Mouse (Mus musculus) embryonic facial prominence, embryonic 13.5 days (tissue): ENCODE results near the gene Crebzf. TPM values are rescaled to one million over a fixed set of nuclear protein-coding genes. Genes with fewer than 3 reads are reported as not detected.

ENCODE experiments used
- ATAC-seq: fragments of 200-750 bp; cut with Nextera tagmentation; 2 replicates; pipeline ENCODE4 v1.8.0; 2017; ENCODE audit warnings: low read depth; ENCODE audit not compliant: insufficient number of reproducible peaks, insufficient read depth, low FRiP score, low TSS enrichment
- H3K27ac ChIP-seq: fragments of 300-500 bp; sonication (generic); 2 replicates; pipeline ENCODE4 v1.5.1; 2015; ENCODE audit warnings: moderate library complexity, mild to moderate bottlenecking, inconsistent platforms
- H3K27me3 ChIP-seq: fragments of 300-500 bp; sonication (generic); 2 replicates; pipeline ENCODE4 v1.6.1; 2015; ENCODE audit warnings: mild to moderate bottlenecking, inconsistent platforms
- H3K36me3 ChIP-seq: fragments of 300-500 bp; sonication (generic); 2 replicates; pipeline ENCODE4 v1.6.1; 2015; ENCODE audit warnings: mild to moderate bottlenecking, inconsistent platforms
- H3K4me1 ChIP-seq: fragments of 300-500 bp; sonication (generic); 2 replicates; pipeline ENCODE4 v1.6.1; 2015; ENCODE audit warnings: inconsistent platforms
- H3K4me2 ChIP-seq: fragments of 300-500 bp; sonication (generic); 2 replicates; pipeline ENCODE4 v1.6.1; 2015; ENCODE audit warnings: moderate library complexity, mild to moderate bottlenecking, inconsistent platforms
- H3K4me3 ChIP-seq: fragments of 300-500 bp; sonication (generic); 2 replicates; pipeline ENCODE4 v1.5.1; 2015; ENCODE audit warnings: mild to moderate bottlenecking, inconsistent platforms
- H3K9ac ChIP-seq: fragments of 300-500 bp; sonication (generic); 2 replicates; pipeline ENCODE4 v1.6.1; 2015; ENCODE audit warnings: mild to moderate bottlenecking, inconsistent platforms
- H3K9me3 ChIP-seq: fragments of 300-500 bp; sonication (generic); 2 replicates; pipeline ENCODE4 v1.6.1; 2016; ENCODE audit warnings: inconsistent platforms
- WGBS: fragments of 180-500 bp; shearing (Covaris S2); methylation state at CpG from one replicate; pipeline ENCODE4 v1.1.7; 2015; ENCODE audit warnings: mixed read lengths; 5-methylcytosine and 5-hydroxymethylcytosine counted together
- polyA plus RNA-seq: library from polyadenylated mRNA; unstranded; fragments of >200 nt; fragmentation: Nextera tagmentation; extraction: Ambion mirVana; gene quantifications from 2 replicates; pipeline ENCODE4 v1.2.1, GENCODE M21; 2015

The Crebzf gene
- polyA plus RNA-seq, 1 experiment from 2014 or later, result 42.8 TPM

- ATAC-seq, result no peak
- H3K36me3 ChIP-seq, result peaks cover 5% of the 10 kb centered on the region; the same call in 1 of the 2 replicates
- peak overlapping the region; percentile 100 for H3K9ac ChIP-seq
- no peaks in the 10 kb centered on the region for H3K9me3 ChIP-seq
- 0% methylated on average over 6 of the region's 6 CpGs for WGBS
- peak overlapping the region; percentile 99 for H3K4me3 ChIP-seq
- H3K4me1 ChIP-seq, result peaks cover 5% of the 10 kb centered on the region; the same call in 1 of the 2 replicates
- no peak overlapping the region for H3K27ac ChIP-seq
- H3K27me3 ChIP-seq, result no peaks in the 10 kb centered on the region
- H3K4me2 ChIP-seq, result peak overlapping the region; percentile 96
Measured at GRCm38 (mm10) chr7:90444206-90444605, 1.7 kb downstream of the Crebzf start.

- Histone ChIP-seq H3K9me3 (no peaks in the 10 kb centered on the region), H3K27ac (peak overlapping the region; percentile 95), H3K4me2 (peak overlapping the region; percentile 64), H3K4me1 (peaks cover 12% of the 10 kb centered on the region), H3K4me3 (peak overlapping the region; percentile 80), H3K9ac (peak overlapping the region; percentile 83), H3K27me3 (no peaks in the 10 kb centered on the region), H3K36me3 (peaks cover 23% of the 10 kb centered on the region)
- no peak for ATAC-seq
- 32% methylated on average over 7 of the region's 7 CpGs for WGBS
Measured at GRCm38 (mm10) chr7:90456149-90456844, 13.8 kb downstream of the Crebzf start.

DNA sequence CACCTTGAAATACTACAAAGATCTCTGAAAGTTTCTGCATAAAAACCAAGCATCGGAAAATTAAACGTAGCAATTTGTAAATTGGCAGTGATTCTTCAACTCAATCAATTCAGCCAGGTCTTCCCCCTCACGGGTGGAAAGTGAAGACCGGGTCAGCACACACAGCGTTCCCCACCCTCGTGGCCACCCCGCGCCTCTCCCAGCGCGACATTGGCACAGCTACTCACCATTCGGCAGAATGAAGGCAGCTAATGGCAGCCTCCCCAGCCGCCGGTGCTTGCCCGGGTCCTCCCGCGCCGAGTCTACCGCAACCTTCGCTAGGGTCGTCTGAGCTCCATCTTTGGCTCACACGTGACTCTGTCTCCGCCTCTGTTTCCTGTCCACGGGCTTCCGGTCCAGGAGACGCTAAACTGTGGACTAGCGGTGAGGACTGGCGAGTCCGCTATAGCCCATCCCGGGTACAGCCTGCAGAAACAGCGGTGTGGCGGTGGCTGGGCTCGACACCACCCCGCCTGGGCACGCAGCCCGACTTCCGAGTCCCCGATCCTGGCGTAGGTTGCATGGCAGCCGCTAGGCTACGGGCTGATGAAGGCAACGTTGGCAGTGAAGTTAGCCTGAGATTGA, 14.4 kb downstream of the Crebzf start, which contains the start of gene Tmem126a:
Gene Tmem126a (minus strand): TSS at position 385 of the 624 bp plus-strand sequence.
- H3K27ac ChIP-seq, result peak within 1 kb of the TSS; percentile 95
- no peaks in the 10 kb centered on the region for H3K27me3 ChIP-seq
- peaks cover 16% of the 10 kb centered on the region for H3K36me3 ChIP-seq
- no peaks in the 10 kb centered on the region for H3K9me3 ChIP-seq
- peak within 1 kb of the TSS; percentile 80 for H3K4me3 ChIP-seq
- H3K4me2 ChIP-seq, result peak within 1 kb of the TSS; percentile 64
- H3K4me1 ChIP-seq, result peaks cover 12% of the 10 kb centered on the region
- peak within 1 kb of the TSS; percentile 83 for H3K9ac ChIP-seq
- peak; percentile 95 for ATAC-seq
- WGBS, result under 1% methylated on average over 41 of the region's 41 CpGs

- Histone ChIP-seq H3K9ac (peak overlapping the region; percentile 83), H3K9me3 (no peaks in the 10 kb centered on the region), H3K36me3 (peaks cover 16% of the 10 kb centered on the region), H3K27me3 (no peaks in the 10 kb centered on the region), H3K4me3 (peak overlapping the region; percentile 80), H3K27ac (peak overlapping the region; percentile 95), H3K4me1 (peaks cover 12% of the 10 kb centered on the region), H3K4me2 (peak overlapping the region; percentile 64)
- ATAC-seq, result peak; percentile 45; the same call in 1 of the 2 replicates
- WGBS, result 5% methylated on average over 10 of the region's 10 CpGs
Measured at GRCm38 (mm10) chr7:90457517-90457916, 15.0 kb downstream of the Crebzf start.

DNA sequence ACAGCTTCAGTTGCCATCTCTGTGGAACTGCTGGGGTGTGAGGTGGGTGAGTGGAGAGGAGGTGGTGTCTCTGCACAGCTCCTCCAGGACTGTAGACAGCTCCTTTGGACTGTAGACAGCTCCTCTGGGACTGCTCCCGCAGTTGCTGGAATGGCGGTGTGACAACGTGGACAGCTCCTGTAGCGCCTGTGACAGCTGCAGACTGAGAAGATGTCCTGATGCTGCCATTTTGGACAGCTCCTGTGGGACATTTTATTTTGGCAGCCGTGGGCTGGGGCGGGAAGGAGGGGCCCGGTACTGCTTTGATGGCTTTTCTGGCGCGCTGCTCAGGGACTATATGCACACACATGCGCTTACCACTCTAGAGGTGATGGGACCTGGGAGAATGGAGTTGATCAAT, 17.8 kb downstream of the Crebzf start:
- H3K4me3 ChIP-seq, result no peak overlapping the region
- ATAC-seq, result no peak
- H3K4me1 ChIP-seq, result peaks cover 12% of the 10 kb centered on the region
- H3K4me2 ChIP-seq, result no peak overlapping the region
- H3K9ac ChIP-seq, result no peak overlapping the region
- WGBS, result 57% methylated on average over 10 of the region's 10 CpGs
- no peaks in the 10 kb centered on the region for H3K9me3 ChIP-seq
- no peaks in the 10 kb centered on the region for H3K27me3 ChIP-seq
- no peaks in the 10 kb centered on the region for H3K36me3 ChIP-seq
- H3K27ac ChIP-seq, result no peak overlapping the region

GRCm38 (mm10) chr7:90460930-90461329, 18.4 kb downstream of the Crebzf start:
- H3K9ac ChIP-seq, result no peak overlapping the region
- ATAC-seq, result no peak
- H3K4me3 ChIP-seq, result no peak overlapping the region
- no peaks in the 10 kb centered on the region for H3K36me3 ChIP-seq
- WGBS, result 15% methylated on average over 14 of the region's 14 CpGs
- no peaks in the 10 kb centered on the region for H3K27me3 ChIP-seq
- no peak overlapping the region for H3K27ac ChIP-seq
- peaks cover 8% of the 10 kb centered on the region for H3K4me1 ChIP-seq
- H3K4me2 ChIP-seq, result peak overlapping the region; percentile 31
- no peaks in the 10 kb centered on the region for H3K9me3 ChIP-seq

GRCm38 (mm10) chr7:90461441-90461840, 18.9 kb downstream of the Crebzf start:
- Histone ChIP-seq H3K4me3 (no peak overlapping the region), H3K4me1 (peaks cover 3% of the 10 kb centered on the region), H3K9ac (no peak overlapping the region), H3K4me2 (no peak overlapping the region; the same call in 1 of the 2 replicates), H3K9me3 (no peaks in the 10 kb centered on the region), H3K27me3 (no peaks in the 10 kb centered on the region), H3K36me3 (no peaks in the 10 kb centered on the region), H3K27ac (no peak overlapping the region)
- 91% methylated on average over 5 of the region's 5 CpGs for WGBS
- no peak for ATAC-seq

GRCm38 (mm10) chr7:90473511-90473910, 31.0 kb downstream of the Crebzf start:
- ATAC-seq, result no peak
- Histone ChIP-seq H3K4me2 (no peak overlapping the region), H3K36me3 (peaks cover 10% of the 10 kb centered on the region), H3K27me3 (peaks cover 4% of the 10 kb centered on the region; the same call in 1 of the 2 replicates), H3K27ac (no peak overlapping the region), H3K9ac (no peak overlapping the region), H3K9me3 (no peaks in the 10 kb centered on the region), H3K4me1 (peaks cover 12% of the 10 kb centered on the region), H3K4me3 (no peak overlapping the region)
- WGBS, result 72% methylated on average over 2 of the region's 2 CpGs

GRCm38 (mm10) chr7:90475793-90476312, 33.3 kb downstream of the Crebzf start, which contains the start of gene Tmem126b:
Gene Tmem126b (minus strand): TSS chr7:90476001.
- Histone ChIP-seq H3K9me3 (no peaks in the 10 kb centered on the region), H3K4me2 (peak within 1 kb of the TSS; percentile 88), H3K4me1 (peaks cover 12% of the 10 kb centered on the region), H3K9ac (peak within 1 kb of the TSS; percentile 78), H3K4me3 (peak within 1 kb of the TSS; percentile 68), H3K27me3 (peaks cover 6% of the 10 kb centered on the region; the same call in 1 of the 2 replicates), H3K27ac (peak within 1 kb of the TSS; percentile 74), H3K36me3 (no peaks in the 10 kb centered on the region)
- WGBS, result 0% methylated on average over 36 of the region's 36 CpGs
- peak; percentile 100 for ATAC-seq

GRCm38 (mm10) chr7:90476313-90477245, 34.0 kb downstream of the Crebzf start, which contains the start of gene Dlg2:
Gene Dlg2 (plus strand): TSS chr7:90476672.
- H3K36me3 ChIP-seq, result no peaks in the 10 kb centered on the region
- peak within 1 kb of the TSS; percentile 74 for H3K27ac ChIP-seq
- H3K4me2 ChIP-seq, result peak within 1 kb of the TSS; percentile 88
- no peaks in the 10 kb centered on the region for H3K9me3 ChIP-seq
- peaks cover 12% of the 10 kb centered on the region for H3K4me1 ChIP-seq
- peaks cover 6% of the 10 kb centered on the region; the same call in 1 of the 2 replicates for H3K27me3 ChIP-seq
- H3K9ac ChIP-seq, result peak within 1 kb of the TSS; percentile 78
- peak; percentile 35; the same call in 1 of the 2 replicates for ATAC-seq
- H3K4me3 ChIP-seq, result peak within 1 kb of the TSS; percentile 68
- under 1% methylated on average over 32 of the region's 32 CpGs for WGBS

DNA sequence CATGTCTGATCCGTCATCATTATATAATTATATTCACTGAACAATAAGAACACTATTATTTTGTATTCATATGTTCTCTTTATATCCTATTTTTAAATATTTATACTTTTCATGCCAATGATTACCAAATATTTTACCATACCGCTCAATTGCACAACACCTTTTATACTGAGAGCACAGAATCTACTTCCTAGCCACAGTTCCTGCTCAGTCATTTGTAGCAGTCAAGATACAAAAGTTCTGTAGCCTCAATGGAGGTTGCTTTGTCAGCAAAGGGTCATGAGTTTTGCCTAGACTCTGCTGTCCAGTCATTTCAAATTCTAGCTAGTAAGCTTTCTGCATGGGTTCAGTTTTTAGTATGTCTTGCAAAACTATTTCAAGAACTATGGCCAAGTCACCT, 40.1 kb downstream of the Crebzf start:
- Histone ChIP-seq H3K9ac (no peak overlapping the region), H3K4me1 (no peaks in the 10 kb centered on the region), H3K4me2 (no peak overlapping the region), H3K9me3 (no peaks in the 10 kb centered on the region), H3K4me3 (no peak overlapping the region), H3K27ac (no peak overlapping the region), H3K36me3 (no peaks in the 10 kb centered on the region), H3K27me3 (peaks cover 2% of the 10 kb centered on the region; the same call in 1 of the 2 replicates)
- no peak for ATAC-seq
- 84% methylated on average over 2 of the region's 2 CpGs for WGBS
